Mouse (Mus musculus): ENCODE data around the gene Htr5b.

DNA sequence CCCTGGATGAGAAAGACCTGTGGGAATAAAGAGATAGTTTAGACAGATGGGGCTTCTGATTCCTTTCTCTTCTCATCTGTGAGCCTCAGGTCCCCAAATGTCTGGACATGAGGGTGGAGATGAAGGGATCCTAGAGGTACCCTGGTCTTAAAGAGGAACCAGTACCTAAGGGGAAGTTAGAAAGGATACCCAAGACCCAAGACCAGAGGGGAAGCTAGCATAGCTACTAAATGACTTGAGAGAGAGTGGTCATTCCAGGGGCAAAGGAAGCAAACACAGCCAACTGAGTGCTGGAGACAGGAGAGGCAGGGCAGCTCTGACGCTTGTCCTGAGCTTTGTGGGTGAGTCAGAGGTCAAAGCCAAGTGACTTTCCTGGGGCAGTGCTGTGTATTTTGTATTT lies 65.6 kb downstream of the Htr5b start:
- TF ChIP-seq POLR2A (IDR thresholded peaks at IDR 0.05; ENCODE audit: borderline replicate concordance, insufficient read depth, low read length), result no peak
- TF ChIP-seq CTCF (IDR thresholded peaks at IDR 0.05; ENCODE audit: borderline replicate concordance, insufficient read depth, low read depth, low read length), result no peak

Measured in cerebellum, adult 2 months (tissue).